Mouse (Mus musculus) kidney, postnatal 25 days (tissue): ENCODE results near the gene Flywch2.

Experiments
- DNase-seq, 2 experiments: peaks; one replicate each; pipeline ENCODE4 v3.0.0; 2021; ENCODE audit warnings: mixed read lengths in 2 of 2

Gene Flywch2

DNA sequence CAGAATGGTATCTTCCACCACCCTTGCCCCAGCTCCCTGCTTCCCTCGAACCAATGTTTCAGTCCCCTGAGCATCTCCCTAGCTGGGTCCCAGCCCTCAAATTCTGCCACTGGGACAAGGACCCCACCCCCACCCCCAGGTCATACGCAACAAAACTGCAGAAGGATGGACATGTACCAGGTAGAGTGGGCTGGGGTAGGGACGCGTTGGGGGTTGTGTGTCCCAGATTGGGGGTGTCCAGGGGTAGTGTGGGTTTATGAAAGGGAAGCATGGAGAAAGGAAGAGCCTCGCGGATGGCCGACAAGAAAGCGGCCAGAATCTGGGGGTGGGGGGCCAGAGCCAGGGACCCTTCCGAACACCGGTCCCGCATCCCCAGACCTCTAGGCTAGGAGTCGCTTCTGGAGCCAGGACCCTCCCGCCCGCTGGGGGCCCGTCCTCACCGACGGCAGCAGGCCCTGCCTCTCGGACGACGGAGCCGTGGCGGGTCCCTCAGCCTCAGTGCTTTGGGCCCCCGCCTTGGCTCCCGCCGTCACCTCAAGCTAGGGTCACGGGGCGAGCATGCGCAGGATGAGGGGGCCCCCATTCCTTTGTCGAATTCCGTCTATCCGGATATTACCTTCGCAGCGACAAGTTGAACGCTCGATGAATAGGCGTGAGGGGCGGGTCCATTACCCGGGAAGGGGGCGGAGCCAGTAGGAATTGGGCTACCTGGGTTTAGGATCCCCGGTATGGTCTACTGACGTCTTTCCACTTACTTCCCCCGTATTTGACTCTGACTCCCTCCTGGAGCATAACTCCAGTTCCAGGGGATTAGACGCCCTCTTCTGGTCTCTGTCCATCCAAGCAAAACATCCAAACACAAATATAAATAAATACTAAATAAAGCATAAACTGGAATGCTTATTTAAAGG, at the start of gene Flywch2:
Gene Flywch2 (minus strand): TSS at position 521 of the 911 bp plus-strand sequence.
- DNase-seq: peak; percentile 88 to 91

GRCm38 (mm10) chr17:23831201-23831600, 45.3 kb upstream of the Flywch2 start:
- no peak for DNase-seq

DNA sequence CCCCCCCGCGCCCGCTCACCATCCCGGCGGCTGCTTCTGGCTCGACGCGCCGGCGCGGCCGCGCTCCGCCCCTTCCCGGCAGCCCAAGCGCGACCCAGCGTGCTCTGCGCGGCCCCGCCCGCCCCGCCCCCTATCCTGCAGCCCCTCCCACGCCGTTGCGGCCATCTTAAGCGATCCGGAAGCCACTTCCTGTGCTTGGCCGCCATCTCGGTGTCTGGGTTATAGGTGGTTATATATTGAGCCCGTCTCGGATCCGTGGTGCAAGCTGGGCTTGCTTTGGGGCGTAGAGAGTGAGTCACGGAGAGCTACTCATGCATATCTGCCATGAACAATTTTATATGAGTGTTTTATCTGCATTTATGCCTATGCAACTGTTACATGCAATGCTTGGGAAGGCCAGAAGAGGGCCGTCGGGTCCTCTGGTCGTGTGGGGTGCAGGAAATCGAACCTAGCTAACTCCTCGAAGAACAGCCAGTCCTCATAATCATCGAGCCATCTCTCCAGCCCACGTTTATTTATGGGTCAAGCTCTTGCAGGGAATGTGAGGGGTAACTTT, 43.3 kb upstream of the Flywch2 start, which contains the start of gene Elob:
Gene Elob (minus strand): TSS at position 73 of the 556 bp plus-strand sequence.
- peak; percentile 90 to 93 for DNase-seq

DNA sequence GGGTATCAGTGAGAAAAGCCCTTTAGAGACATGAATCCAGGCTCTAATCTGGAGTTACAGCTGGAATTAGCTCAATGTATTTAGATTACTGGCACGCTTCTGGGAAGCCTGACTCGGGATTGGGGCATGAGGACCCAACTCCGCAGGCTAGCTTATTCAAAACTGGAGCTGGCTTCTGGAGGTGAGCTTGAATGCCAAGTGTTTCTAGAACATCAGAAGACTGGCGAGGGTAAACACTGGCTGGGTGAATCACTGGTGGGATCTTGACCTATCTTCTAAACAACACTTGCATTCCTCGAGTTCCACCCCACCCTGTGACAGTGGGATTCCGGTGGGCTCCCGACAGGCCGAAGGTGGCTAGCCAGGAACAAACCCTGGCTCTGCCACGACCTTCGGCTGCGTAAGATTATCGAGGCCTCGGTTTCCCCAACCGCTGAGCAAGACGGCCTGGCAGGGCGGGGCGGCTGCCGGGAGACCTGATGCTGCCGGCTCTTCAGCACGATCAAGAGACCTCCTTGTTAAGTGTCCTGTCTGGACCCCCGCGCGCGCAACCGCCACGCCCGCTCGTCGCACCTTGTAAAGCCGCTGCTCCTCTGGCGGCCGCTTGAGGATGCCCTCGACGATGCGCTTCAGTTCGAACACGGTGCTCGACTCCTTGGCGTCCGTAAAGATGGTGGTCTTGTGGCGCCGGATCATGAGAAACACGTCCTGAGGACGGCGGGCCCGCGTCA, 42.6 kb upstream of the Flywch2 start:
- DNase-seq: peak; percentile 37 to 70

- DNase-seq: no peak
Measured at GRCm38 (mm10) chr17:23825591-23825990, 39.7 kb upstream of the Flywch2 start.

DNA sequence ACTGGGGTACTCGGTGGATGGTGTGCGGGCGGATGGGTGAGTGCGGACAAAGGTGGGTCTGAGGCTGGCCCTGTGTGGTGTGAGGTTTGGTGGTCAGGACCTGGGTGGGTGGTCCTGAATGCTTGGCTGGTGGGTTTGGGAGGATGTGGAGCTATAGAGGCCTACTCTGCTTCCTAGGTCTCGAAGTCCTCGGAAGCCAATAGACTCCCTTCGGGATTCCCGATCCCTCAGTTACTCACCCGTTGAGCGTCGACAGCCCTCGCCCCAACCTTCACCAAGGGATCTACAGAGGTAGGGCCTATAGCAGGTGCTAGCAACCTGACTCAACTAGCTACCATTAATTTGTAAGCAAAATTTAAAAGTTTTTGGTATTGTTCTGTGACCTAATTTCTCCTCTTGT, 37.7 kb upstream of the Flywch2 start:
- peak in 1 of 2 experiments; percentile 34 for DNase-seq

DNA sequence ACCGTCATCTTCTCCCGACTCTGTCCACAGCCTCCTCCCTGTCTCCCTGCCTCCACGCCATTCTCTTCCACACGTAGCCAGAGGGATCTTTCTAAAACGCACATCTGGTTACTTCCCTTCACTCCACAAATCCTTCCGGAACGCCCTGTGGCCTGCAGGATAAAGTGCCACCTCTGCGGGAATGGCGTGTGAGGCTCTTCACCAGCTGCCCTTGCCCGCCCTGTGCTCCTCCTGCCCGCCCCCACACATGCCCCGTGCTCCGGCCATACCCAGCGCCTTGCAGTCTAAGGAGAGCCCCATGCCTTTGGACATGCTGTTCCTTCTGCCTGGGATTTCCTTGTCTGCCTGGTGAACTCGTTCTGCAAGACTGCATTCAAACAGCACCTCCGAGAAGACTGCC, 37.1 kb upstream of the Flywch2 start:
- DNase-seq: peak in 1 of 2 experiments; percentile 37

GRCm38 (mm10) chr17:23822094-23822493, 36.2 kb upstream of the Flywch2 start:
- no peak for DNase-seq

- DNase-seq: peak in 1 of 2 experiments; percentile 35
Measured at GRCm38 (mm10) chr17:23820731-23821130, 34.9 kb upstream of the Flywch2 start.

GRCm38 (mm10) chr17:23819235-23819634, 33.4 kb upstream of the Flywch2 start:
- DNase-seq: no peak

DNA sequence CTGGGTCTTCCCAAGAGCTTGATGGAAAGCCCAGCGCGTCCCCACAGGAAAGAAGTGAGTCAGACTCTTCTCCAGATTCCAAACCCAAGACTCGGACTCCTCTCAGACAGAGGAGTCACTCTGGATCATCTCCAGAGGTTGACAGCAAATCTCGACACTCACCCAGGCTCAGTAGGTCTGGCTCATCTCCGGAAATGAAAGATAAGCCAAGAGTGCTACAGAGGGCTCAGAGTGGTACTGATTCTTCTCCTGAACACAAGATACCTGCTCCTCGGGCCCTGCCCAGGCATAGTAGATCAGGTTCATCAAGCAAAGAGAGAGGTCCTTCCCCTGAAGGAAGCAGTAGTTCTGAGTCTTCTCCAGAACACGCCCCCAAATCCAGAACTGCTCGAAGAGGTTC, 32.7 kb upstream of the Flywch2 start:
- no peak for DNase-seq

DNA sequence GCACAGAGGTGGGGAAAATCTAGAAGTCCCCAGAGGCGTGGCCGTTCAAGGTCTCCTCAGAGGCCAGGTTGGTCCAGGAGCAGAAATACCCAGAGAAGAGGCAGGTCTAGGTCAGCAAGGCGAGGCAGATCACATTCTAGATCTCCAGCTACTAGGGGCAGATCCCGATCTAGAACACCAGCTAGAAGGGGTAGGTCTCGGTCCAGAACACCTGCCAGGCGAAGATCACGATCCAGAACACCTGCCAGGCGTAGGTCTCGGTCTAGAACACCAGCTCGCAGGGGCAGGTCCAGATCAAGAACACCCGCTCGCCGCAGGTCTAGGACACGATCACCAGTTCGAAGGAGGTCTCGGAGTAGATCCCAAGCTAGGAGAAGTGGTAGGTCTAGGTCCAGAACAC, 29.8 kb upstream of the Flywch2 start:
- DNase-seq: peak in 1 of 2 experiments; percentile 41

- DNase-seq: peak in 1 of 2 experiments; percentile 55
Measured at GRCm38 (mm10) chr17:23807918-23808317, 22.0 kb upstream of the Flywch2 start.

GRCm38 (mm10) chr17:23806867-23807266, 21.0 kb upstream of the Flywch2 start:
- DNase-seq: peak; percentile 67 to 83

- DNase-seq: no peak
Measured at GRCm38 (mm10) chr17:23804426-23805085, 18.7 kb upstream of the Flywch2 start.

- DNase-seq: peak; percentile 89 to 93
Measured at GRCm38 (mm10) chr17:23803366-23804041, 17.6 kb upstream of the Flywch2 start.

DNA sequence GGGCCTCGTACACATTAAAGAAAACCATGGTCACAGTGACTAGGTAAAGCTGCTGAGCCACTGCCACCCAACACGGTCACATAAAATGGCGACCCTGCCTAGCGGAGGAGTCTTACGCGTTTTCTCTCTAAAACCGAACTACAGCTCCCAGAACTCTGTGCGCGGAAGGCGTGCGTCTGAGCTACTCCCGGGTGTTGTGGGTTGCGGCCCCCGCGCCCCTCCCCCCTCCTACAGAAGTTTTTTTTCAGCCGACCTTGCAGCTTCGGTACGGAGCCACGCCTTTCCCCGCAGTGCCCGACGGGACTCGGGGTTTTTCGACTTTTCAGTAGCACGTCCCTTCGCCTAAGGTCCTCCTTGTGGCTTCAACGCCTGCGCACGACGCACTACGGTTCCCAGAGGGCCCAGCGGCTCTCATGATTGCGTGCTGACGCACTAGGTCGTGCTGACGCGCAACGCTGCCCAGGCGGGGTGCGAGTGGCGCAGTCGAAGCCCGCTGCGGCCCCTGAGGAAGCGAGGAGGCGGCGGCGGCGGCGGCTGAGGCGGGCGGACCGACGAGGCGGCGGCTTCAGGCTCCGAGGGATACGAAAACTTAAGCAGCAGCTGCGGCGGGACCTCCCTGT, 17.0 kb upstream of the Flywch2 start:
- peak; percentile 98 to 100 for DNase-seq

DNA sequence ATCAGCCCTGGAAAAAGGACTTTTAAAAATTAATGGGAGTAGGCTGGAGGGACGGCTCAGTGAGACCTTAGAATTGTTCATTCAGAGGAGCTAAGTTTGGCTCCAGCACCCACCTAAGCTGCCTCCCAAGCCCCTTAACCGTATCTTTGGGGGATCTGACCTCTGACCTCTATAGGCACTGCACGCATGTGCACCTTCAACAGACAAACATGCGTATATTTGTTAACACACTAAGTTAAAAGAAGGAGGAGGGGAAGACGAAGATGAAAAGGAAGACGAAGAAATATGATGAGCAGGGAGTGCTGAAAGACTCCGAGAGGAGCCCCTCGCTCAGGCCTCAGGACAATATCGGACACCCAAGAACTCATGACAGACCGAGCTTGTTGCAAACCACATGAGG, 15.7 kb upstream of the Flywch2 start:
- no peak for DNase-seq

- no peak for DNase-seq
Measured at GRCm38 (mm10) chr17:23797316-23797715, 11.4 kb upstream of the Flywch2 start.

DNA sequence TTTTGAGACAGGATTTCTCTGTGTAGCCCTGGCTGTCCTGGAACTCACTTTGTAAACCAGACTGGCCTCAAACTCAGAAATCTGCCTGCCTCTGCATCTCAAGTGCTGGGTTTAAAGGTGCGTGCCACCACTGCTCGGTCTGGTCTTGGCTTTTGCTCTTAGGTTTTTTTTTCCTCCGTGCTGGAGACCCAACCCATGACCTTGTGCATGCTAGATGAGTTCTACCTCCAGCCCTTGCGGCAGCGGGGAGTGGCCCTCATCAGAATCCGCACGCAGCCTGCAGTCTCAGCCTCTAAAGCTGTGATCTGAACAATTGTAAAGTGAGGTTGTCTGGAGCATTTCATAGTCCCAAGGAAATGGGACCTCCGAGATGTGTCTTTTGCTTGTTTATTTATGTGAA, 9.4 kb upstream of the Flywch2 start:
- no peak for DNase-seq

GRCm38 (mm10) chr17:23791079-23791357, 5.1 kb upstream of the Flywch2 start:
- DNase-seq: no peak
